Mouse (Mus musculus): ENCODE measurements around the gene Pqlc3. TPM values are rescaled to one million over a fixed set of nuclear protein-coding genes. Genes with fewer than 3 reads are reported as not detected.

Pqlc3 gene
- polyA plus RNA-seq, 1 experiment, result 10.0 TPM

GRCm38 (mm10) chr12:17011100-17011870 is 11.1 kb upstream of the Pqlc3 start, which contains the start of gene 2410004P03Rik:
2410004P03Rik (minus strand) TSS chr12:17011727.
- Histone ChIP-seq H3K36me3 (replicated peaks; ENCODE audit: low read length) (no peaks in the 10 kb centered on the region), H3K27me3 (replicated peaks) (peaks cover 39% of the 10 kb centered on the region), H3K9me3 (peaks cover 18% of the 10 kb centered on the region), H3K4me1 (peaks cover 14% of the 10 kb centered on the region), H3K4me3 (replicated peaks) (peak within 1 kb of the TSS; percentile 91)
- TF ChIP-seq FLI1 (IDR thresholded peaks at IDR 0.05; ENCODE audit: low read length) (no peak), GATA1 (IDR thresholded peaks at IDR 0.05; ENCODE audit: borderline replicate concordance, low read length) (no peak)

GRCm38 (mm10) chr12:17009466-17009865 is 9.3 kb upstream of the Pqlc3 start:
- H3K4me1 ChIP-seq, result peaks cover 23% of the 10 kb centered on the region
- peaks cover 41% of the 10 kb centered on the region for H3K27me3 ChIP-seq (replicated peaks)
- TF ChIP-seq FLI1 (IDR thresholded peaks at IDR 0.05; ENCODE audit: low read length), result no peak
- TF ChIP-seq GATA1 (IDR thresholded peaks at IDR 0.05; ENCODE audit: borderline replicate concordance, low read length), result no peak
- H3K36me3 ChIP-seq (replicated peaks; ENCODE audit: low read length), result no peaks in the 10 kb centered on the region
- peaks cover 17% of the 10 kb centered on the region for H3K9me3 ChIP-seq
- no peak overlapping the region for H3K4me3 ChIP-seq (replicated peaks)

GRCm38 (mm10) chr12:17001211-17001610 is 1.0 kb upstream of the Pqlc3 start:
- Histone ChIP-seq H3K4me3 (replicated peaks) (peak overlapping the region; percentile 71), H3K4me1 (peaks cover 63% of the 10 kb centered on the region), H3K9me3 (no peaks in the 10 kb centered on the region), H3K27me3 (replicated peaks) (peaks cover 11% of the 10 kb centered on the region), H3K36me3 (replicated peaks; ENCODE audit: low read length) (peaks cover 21% of the 10 kb centered on the region)
- TF ChIP-seq GATA1 (IDR thresholded peaks at IDR 0.05; ENCODE audit: borderline replicate concordance, low read length), result no peak
- TF ChIP-seq FLI1 (IDR thresholded peaks at IDR 0.05; ENCODE audit: low read length), result no peak

GRCm38 (mm10) chr12:17000628-17001027 is 420 bp upstream of the Pqlc3 start:
- H3K27me3 ChIP-seq (replicated peaks), result peaks cover 7% of the 10 kb centered on the region
- TF ChIP-seq GATA1 (IDR thresholded peaks at IDR 0.05; ENCODE audit: borderline replicate concordance, low read length), result no peak
- no peak for TF ChIP-seq FLI1 (IDR thresholded peaks at IDR 0.05; ENCODE audit: low read length)
- H3K4me1 ChIP-seq, result peaks cover 65% of the 10 kb centered on the region
- no peaks in the 10 kb centered on the region for H3K9me3 ChIP-seq
- peak overlapping the region; percentile 97 for H3K4me3 ChIP-seq (replicated peaks)
- peaks cover 26% of the 10 kb centered on the region for H3K36me3 ChIP-seq (replicated peaks; ENCODE audit: low read length)

- TF ChIP-seq FLI1 (IDR thresholded peaks at IDR 0.05; ENCODE audit: low read length) (no peak), GATA1 (IDR thresholded peaks at IDR 0.05; ENCODE audit: borderline replicate concordance, low read length) (no peak)
- Histone ChIP-seq H3K4me1 (peaks cover 74% of the 10 kb centered on the region), H3K27me3 (replicated peaks) (peaks cover 3% of the 10 kb centered on the region)
These were observed 1.1 kb downstream of the Pqlc3 start for GRCm38 (mm10) chr12:16999146-16999545.

GRCm38 (mm10) chr12:16996886-16997462 is 3.2 kb downstream of the Pqlc3 start:
- H3K9me3 ChIP-seq, result no peaks in the 10 kb centered on the region
- TF ChIP-seq FLI1 (IDR thresholded peaks at IDR 0.05; ENCODE audit: low read length), result no peak
- TF ChIP-seq GATA1 (IDR thresholded peaks at IDR 0.05; ENCODE audit: borderline replicate concordance, low read length), result no peak
- peak overlapping the region; percentile 42 for H3K4me3 ChIP-seq (replicated peaks)
- peaks cover 63% of the 10 kb centered on the region for H3K36me3 ChIP-seq (replicated peaks; ENCODE audit: low read length)
- H3K27me3 ChIP-seq (replicated peaks), result no peaks in the 10 kb centered on the region
- peaks cover 88% of the 10 kb centered on the region for H3K4me1 ChIP-seq

More at GRCm38 (mm10) chr12:16999146-16999545, 1.1 kb downstream of the Pqlc3 start:
- Histone ChIP-seq H3K9me3 (no peaks in the 10 kb centered on the region), H3K36me3 (replicated peaks; ENCODE audit: low read length) (peaks cover 41% of the 10 kb centered on the region), H3K4me3 (replicated peaks) (peak overlapping the region; percentile 97)

- Histone ChIP-seq H3K9me3 (no peaks in the 10 kb centered on the region), H3K36me3 (replicated peaks; ENCODE audit: low read length) (peaks cover 70% of the 10 kb centered on the region)
These were observed 3.9 kb downstream of the Pqlc3 start for GRCm38 (mm10) chr12:16996281-16996680.

GRCm38 (mm10) chr12:16994291-16994690 is 5.9 kb downstream of the Pqlc3 start:
- H3K36me3 ChIP-seq (replicated peaks; ENCODE audit: low read length), result peaks cover 88% of the 10 kb centered on the region
- peaks cover 86% of the 10 kb centered on the region for H3K4me1 ChIP-seq
- H3K9me3 ChIP-seq, result no peaks in the 10 kb centered on the region
- TF ChIP-seq GATA1 (IDR thresholded peaks at IDR 0.05; ENCODE audit: borderline replicate concordance, low read length), result no peak
- no peak for TF ChIP-seq FLI1 (IDR thresholded peaks at IDR 0.05; ENCODE audit: low read length)
- no peaks in the 10 kb centered on the region for H3K27me3 ChIP-seq (replicated peaks)
- peak overlapping the region; percentile 8 for H3K4me3 ChIP-seq (replicated peaks)

More at GRCm38 (mm10) chr12:16996281-16996680, 3.9 kb downstream of the Pqlc3 start:
- Histone ChIP-seq H3K27me3 (replicated peaks) (no peaks in the 10 kb centered on the region), H3K4me1 (peaks cover 88% of the 10 kb centered on the region), H3K4me3 (replicated peaks) (no peak overlapping the region)
- TF ChIP-seq GATA1 (IDR thresholded peaks at IDR 0.05; ENCODE audit: borderline replicate concordance, low read length) (no peak), FLI1 (IDR thresholded peaks at IDR 0.05; ENCODE audit: low read length) (no peak)

GRCm38 (mm10) chr12:16992355-16992754 is 7.9 kb downstream of the Pqlc3 start:
- Histone ChIP-seq H3K27me3 (replicated peaks) (no peaks in the 10 kb centered on the region), H3K4me1 (peaks cover 72% of the 10 kb centered on the region), H3K4me3 (replicated peaks) (no peak overlapping the region), H3K36me3 (replicated peaks; ENCODE audit: low read length) (peaks cover 98% of the 10 kb centered on the region), H3K9me3 (no peaks in the 10 kb centered on the region)
- no peak for TF ChIP-seq GATA1 (IDR thresholded peaks at IDR 0.05; ENCODE audit: borderline replicate concordance, low read length)

- TF ChIP-seq FLI1 (IDR thresholded peaks at IDR 0.05; ENCODE audit: low read length) (no peak), GATA1 (IDR thresholded peaks at IDR 0.05; ENCODE audit: borderline replicate concordance, low read length) (no peak)
- no peaks in the 10 kb centered on the region for H3K27me3 ChIP-seq (replicated peaks)
- H3K4me1 ChIP-seq, result peaks cover 62% of the 10 kb centered on the region
- H3K4me3 ChIP-seq (replicated peaks), result no peak overlapping the region
- no peaks in the 10 kb centered on the region for H3K9me3 ChIP-seq
- peaks cover 98% of the 10 kb centered on the region for H3K36me3 ChIP-seq (replicated peaks; ENCODE audit: low read length)
These were observed 8.8 kb downstream of the Pqlc3 start for GRCm38 (mm10) chr12:16991376-16991775.

All from megakaryocyte, embryonic 14.5 days (primary cell).